Mouse (Mus musculus) stomach, embryonic 14.5 days (tissue): Measurements from ENCODE around the gene Hes3. TPM values are rescaled to one million over a fixed set of nuclear protein-coding genes. Genes with fewer than 3 reads are reported as not detected.

Experiments
- ATAC-seq: fragments of 200-750 bp; cut with Nextera tagmentation; 2 replicates; pipeline ENCODE4 v1.8.0; 2017; ENCODE audit warnings: low read depth, moderate TSS enrichment; ENCODE audit not compliant: insufficient number of reproducible peaks, insufficient read depth, low FRiP score
- H3K27ac ChIP-seq: fragments of 300-500 bp; sonication (generic); 2 replicates; pipeline ENCODE4 v1.5.1; 2014; ENCODE audit warnings: mild to moderate bottlenecking, low read length, moderate library complexity, mixed read lengths
- H3K27me3 ChIP-seq: fragments of 300-500 bp; sonication (generic); 2 replicates; pipeline ENCODE4 v1.6.1; 2014; ENCODE audit warnings: low read length, control low read depth, mixed read lengths; ENCODE audit not compliant: control insufficient read depth, insufficient read depth
- H3K36me3 ChIP-seq: fragments of 300-500 bp; sonication (generic); 2 replicates; pipeline ENCODE4 v1.6.1; 2014; ENCODE audit warnings: mild to moderate bottlenecking, control low read depth, low read length, moderate library complexity, mixed read lengths; ENCODE audit not compliant: control insufficient read depth, insufficient read depth
- H3K4me1 ChIP-seq: fragments of 300-500 bp; sonication (generic); 2 replicates; pipeline ENCODE4 v1.6.1; 2014; ENCODE audit warnings: low read length, control low read depth, mixed read lengths; ENCODE audit not compliant: control insufficient read depth, insufficient read depth
- H3K4me2 ChIP-seq: fragments of 300-500 bp; sonication (generic); replicated peaks from 2 replicates; pipeline ENCODE4 v1.6.1; 2014; ENCODE audit warnings: low read depth, low read length, control low read depth
- H3K4me3 ChIP-seq: fragments of 300-500 bp; sonication (generic); 2 replicates; pipeline ENCODE4 v1.5.1; 2014; ENCODE audit warnings: low read depth, low read length, control low read depth
- H3K9ac ChIP-seq: fragments of 300-500 bp; sonication (generic); replicated peaks from 2 replicates; pipeline ENCODE4 v1.6.1; 2014; ENCODE audit warnings: low read depth, mild to moderate bottlenecking, control low read depth, low read length, moderate library complexity, mixed read lengths
- H3K9me3 ChIP-seq: fragments of 300-500 bp; sonication (generic); 2 replicates; pipeline ENCODE4 v1.6.1; 2016; ENCODE audit warnings: low read depth, low read length, control low read depth; ENCODE audit not compliant: control insufficient read depth
- WGBS: fragments of 180-500 bp; shearing (Covaris S2); extraction: QIAGEN DNeasy Blood & Tissue Kit; methylation state at CpG from one replicate; pipeline ENCODE4 v1.1.7; 2014; 5-methylcytosine and 5-hydroxymethylcytosine counted together
- polyA plus RNA-seq: library from polyadenylated mRNA; unstranded; fragments of >200 nt; fragmentation: Nextera tagmentation; extraction: Ambion mirVana; gene quantifications from 2 replicates; pipeline ENCODE4 v1.2.1, GENCODE M21; 2014

The Hes3 gene
- polyA plus RNA-seq, 1 experiment from 2014 or later = 0.43 TPM

DNA sequence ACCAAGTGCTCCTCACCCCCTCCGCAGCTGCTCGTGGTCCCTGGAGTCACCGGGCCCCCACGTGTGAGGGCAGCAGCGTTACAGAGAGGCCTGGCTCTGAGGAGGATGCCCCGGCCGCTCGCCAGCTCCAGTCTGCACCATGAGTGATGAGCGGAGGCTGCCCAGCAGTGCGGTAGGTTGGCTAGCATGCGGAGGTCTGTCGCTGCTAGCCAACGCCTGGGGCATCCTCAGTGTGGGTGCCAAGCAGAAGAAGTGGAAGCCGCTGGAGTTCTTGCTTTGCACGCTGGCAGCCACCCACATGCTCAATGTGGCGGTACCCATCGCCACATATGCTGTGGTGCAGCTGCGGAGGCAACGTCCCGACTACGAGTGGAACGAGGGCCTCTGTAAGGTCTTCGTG lies 12.5 kb downstream of the Hes3 start:
- Histone ChIP-seq H3K9me3 (no peaks in the 10 kb centered on the region), H3K4me2 (no peak overlapping the region), H3K27me3 (peaks cover 35% of the 10 kb centered on the region), H3K4me1 (peaks cover 12% of the 10 kb centered on the region), H3K9ac (no peak overlapping the region), H3K27ac (no peak overlapping the region), H3K36me3 (no peaks in the 10 kb centered on the region), H3K4me3 (no peak overlapping the region)
- WGBS = 85% methylated on average over 23 of the region's 23 CpGs
- no peak for ATAC-seq

DNA sequence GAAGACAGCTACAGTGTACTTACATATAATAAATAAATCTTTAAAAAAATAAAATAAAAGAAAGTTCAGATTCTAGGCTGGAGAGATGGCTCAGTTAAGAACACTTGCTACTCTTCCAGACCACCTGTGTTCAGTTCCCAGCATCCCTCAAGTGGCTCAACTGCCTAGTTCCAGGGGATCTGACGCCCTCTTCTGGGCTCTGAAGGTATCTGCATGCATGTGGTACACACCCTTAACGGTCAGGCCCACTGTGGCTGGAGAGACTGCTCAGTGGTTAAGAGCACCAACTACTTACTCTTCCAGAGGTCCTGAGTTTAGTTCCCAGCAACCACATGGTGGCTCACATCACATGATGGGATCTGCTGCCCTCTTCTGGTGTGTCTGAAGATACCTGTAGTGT lies 13.5 kb downstream of the Hes3 start:
- Histone ChIP-seq H3K27ac (no peak overlapping the region), H3K36me3 (no peaks in the 10 kb centered on the region), H3K4me3 (no peak overlapping the region), H3K9me3 (no peaks in the 10 kb centered on the region), H3K27me3 (peaks cover 27% of the 10 kb centered on the region), H3K4me2 (no peak overlapping the region), H3K9ac (no peak overlapping the region), H3K4me1 (peaks cover 16% of the 10 kb centered on the region)
- 58% methylated on average over 2 of the region's 2 CpGs for WGBS
- no peak for ATAC-seq

DNA sequence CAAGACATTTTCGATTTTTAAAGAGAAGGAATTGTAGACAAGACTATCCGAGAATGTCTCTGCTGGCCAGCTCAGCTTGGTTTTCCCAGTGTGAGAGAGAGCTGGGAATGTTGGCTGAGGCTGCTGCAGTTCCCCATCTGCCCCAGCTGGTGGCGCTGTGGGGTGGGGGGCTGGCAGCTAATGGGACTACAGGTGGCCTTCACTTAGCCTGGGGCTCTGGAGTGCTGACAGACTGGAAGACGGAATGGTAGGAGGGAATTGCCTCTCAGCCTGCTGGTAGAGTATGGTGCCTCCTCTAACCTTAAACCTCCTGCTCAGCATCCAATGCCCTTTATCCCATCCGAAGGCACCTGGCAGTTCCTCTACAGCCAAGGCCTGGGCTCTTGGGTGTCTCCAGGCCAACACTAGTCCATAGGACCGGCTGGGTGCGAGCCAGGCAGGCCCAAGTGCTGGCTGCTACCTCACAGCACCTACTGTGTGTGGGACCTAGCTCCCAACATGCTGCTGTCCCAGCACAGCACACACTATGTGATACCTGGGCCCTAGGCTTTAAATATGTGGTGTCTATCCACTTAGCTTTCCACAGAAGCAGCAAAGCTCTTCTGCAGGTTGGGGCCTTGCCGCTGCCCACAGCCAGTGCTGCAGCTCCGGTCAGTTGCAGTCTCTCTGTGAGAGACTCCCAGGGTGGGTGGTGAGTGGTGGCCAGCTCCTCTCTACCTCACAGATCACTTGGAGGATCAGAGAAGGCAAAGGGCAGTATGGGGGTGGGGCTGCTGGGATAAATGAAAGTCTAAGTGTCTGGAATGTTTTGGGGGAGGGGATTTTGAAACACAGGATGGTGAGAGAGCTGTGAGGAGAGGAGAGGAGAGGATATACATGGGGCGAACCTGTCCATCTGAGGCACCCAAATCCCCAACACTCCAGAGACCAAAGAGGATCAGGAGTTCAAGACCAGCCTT lies 14.8 kb downstream of the Hes3 start:
- ATAC-seq = no peak
- Histone ChIP-seq H3K9ac (no peak overlapping the region), H3K4me1 (peaks cover 25% of the 10 kb centered on the region), H3K9me3 (no peaks in the 10 kb centered on the region), H3K27me3 (peaks cover 14% of the 10 kb centered on the region), H3K4me3 (no peak overlapping the region), H3K4me2 (no peak overlapping the region), H3K27ac (no peak overlapping the region), H3K36me3 (no peaks in the 10 kb centered on the region)
- WGBS = 57% methylated on average over 10 of the region's 10 CpGs

DNA sequence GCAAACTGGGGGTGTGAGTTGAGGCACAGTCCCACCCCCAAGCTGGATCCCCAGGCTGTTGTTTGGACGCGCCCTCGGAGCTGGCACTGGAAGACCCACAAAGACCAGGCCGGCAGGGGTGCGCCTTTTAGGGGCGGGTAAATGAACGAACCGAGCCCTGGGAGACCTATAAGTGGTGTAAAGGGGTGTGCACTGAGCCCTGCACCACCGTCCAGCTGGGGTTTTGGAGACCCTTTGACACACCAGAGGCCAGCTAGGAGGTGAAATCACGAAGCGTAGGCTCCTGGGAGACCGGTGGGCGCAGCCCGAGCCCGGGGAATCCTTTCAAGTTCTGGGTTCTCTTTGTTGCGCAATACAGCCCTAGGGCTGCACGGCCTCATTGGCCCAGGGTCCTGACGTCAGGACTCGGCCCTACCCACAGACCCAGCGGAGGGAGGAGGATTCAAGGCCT lies 16.8 kb downstream of the Hes3 start:
- WGBS = 2% methylated on average over 20 of the region's 20 CpGs
- H3K4me2 ChIP-seq = peak overlapping the region; percentile 95
- H3K9ac ChIP-seq = peak overlapping the region; percentile 57; the same call in 1 of the 2 replicates
- H3K4me3 ChIP-seq = peak overlapping the region; percentile 54
- no peaks in the 10 kb centered on the region for H3K9me3 ChIP-seq
- H3K36me3 ChIP-seq = no peaks in the 10 kb centered on the region
- peak overlapping the region; percentile 84; the same call in 1 of the 2 replicates for H3K27ac ChIP-seq
- peaks cover 30% of the 10 kb centered on the region for H3K4me1 ChIP-seq
- 0 out of 2 replicates have a peak, but pooled peaks have one; percentile 5 for ATAC-seq
- H3K27me3 ChIP-seq = 0 out of 2 replicates have a peak, but pooled peaks cover 3% of the 10 kb centered on the region

DNA sequence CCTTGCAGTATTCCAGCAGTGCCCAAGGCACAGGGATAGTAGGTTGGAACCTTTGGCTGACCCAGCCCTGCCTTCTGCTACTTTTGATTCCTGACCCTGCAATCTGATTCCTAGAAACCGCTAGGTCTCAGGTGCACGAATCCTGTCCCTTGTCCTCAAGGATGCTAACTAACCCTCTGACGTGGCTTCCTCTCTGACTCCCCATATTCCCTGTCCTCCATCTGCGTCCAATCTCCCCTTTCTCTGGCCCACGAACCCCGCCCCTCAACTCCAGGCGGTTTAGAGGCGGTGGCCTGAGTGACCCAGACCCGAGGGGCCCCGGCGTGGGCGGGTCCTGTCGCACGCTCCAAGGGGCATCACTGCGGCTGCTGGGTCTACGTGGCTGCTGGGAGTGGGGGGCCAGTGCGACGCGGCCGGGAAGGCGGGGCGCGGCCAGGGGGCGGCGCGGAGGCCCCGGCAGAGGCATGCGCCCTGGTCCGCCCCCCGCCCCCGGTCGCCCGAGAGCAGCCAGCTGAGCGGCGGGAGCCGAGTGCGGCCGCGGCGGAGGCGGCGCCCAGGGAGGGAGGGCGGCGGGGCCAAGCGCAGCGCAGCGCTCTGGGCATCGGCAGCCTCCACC lies 17.7 kb downstream of the Hes3 start, which contains the start of gene Gpr153:
Gpr153 (plus strand) TSS at position 612 of the 616 bp plus-strand sequence.
- Histone ChIP-seq H3K27me3 (0 out of 2 replicates have a peak, but pooled peaks cover 3% of the 10 kb centered on the region), H3K4me3 (peak within 1 kb of the TSS; percentile 54), H3K27ac (peak within 1 kb of the TSS; percentile 84), H3K4me2 (peak within 1 kb of the TSS; percentile 95), H3K36me3 (no peaks in the 10 kb centered on the region), H3K9me3 (no peaks in the 10 kb centered on the region), H3K9ac (peak within 1 kb of the TSS; percentile 57), H3K4me1 (peaks cover 30% of the 10 kb centered on the region)
- ATAC-seq = peak; percentile 60
- 2% methylated on average over 46 of the region's 48 CpGs for WGBS

DNA sequence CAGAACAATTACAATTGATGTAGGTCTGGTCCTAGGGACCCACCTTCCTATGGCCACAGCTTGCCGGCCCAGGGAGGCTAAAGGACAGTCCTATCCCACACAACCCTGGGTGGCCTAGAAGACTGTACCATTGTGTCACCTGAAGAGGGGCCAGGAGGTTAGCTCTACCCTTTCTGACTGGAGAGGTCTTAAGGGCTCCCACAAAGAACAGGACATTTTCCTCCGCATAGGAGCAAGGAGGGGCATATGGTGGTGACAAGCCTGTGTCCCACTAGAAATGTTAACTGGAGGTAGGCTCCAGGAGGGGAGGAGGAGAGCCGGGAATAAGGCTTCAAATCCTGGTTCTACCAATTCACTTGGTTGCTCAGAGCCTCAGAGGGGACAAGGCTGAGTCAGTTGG lies 18.3 kb downstream of the Hes3 start:
- Histone ChIP-seq H3K4me3 (no peak overlapping the region), H3K36me3 (no peaks in the 10 kb centered on the region), H3K27me3 (0 out of 2 replicates have a peak, but pooled peaks cover 3% of the 10 kb centered on the region), H3K9me3 (no peaks in the 10 kb centered on the region), H3K4me2 (peak overlapping the region; percentile 95; the same call in 1 of the 2 replicates), H3K9ac (no peak overlapping the region), H3K4me1 (peaks cover 30% of the 10 kb centered on the region), H3K27ac (peak overlapping the region; percentile 84)
- 37% methylated on average over 3 of the region's 3 CpGs for WGBS
- ATAC-seq = 0 out of 2 replicates have a peak, but pooled peaks have one; percentile 5

DNA sequence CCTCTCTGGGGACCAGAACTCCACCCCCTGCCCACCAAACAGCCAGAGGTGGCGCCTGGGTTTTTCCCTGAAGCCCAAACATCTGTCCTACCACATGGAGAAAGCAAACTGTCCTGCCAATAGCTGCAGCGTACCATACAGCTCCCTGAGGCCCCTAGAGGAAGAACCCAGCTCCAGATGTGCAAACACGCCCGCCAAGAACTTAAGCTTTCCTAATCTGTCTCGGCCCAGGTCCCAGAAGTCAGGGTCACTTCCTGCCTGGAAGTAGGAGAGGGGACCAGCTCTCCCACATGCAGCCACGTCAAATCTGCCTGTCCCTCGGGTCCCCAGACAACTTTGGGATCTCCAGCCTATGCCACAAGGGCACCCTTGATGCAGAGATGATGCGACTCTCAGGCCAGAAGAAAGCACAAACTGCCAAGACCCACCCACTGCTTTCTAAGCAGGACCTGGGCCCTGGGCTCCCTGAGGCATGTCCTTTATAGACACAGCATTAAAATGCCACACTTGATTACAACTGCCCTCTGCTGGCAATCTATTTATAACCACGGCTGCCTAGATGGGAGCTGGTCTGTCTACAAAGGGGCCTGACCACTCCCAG lies 18.9 kb downstream of the Hes3 start:
- H3K4me3 ChIP-seq = no peak overlapping the region
- H3K27ac ChIP-seq = peak overlapping the region; percentile 84
- H3K9me3 ChIP-seq = no peaks in the 10 kb centered on the region
- H3K4me1 ChIP-seq = peaks cover 30% of the 10 kb centered on the region
- H3K27me3 ChIP-seq = 0 out of 2 replicates have a peak, but pooled peaks cover 3% of the 10 kb centered on the region
- H3K4me2 ChIP-seq = no peak overlapping the region
- ATAC-seq = peak; percentile 23; the same call in 1 of the 2 replicates
- H3K9ac ChIP-seq = 0 out of 2 replicates have a peak overlapping the region, but pooled peaks have one; percentile 4
- H3K36me3 ChIP-seq = no peaks in the 10 kb centered on the region
- WGBS = 22% methylated on average over 9 of the region's 9 CpGs

DNA sequence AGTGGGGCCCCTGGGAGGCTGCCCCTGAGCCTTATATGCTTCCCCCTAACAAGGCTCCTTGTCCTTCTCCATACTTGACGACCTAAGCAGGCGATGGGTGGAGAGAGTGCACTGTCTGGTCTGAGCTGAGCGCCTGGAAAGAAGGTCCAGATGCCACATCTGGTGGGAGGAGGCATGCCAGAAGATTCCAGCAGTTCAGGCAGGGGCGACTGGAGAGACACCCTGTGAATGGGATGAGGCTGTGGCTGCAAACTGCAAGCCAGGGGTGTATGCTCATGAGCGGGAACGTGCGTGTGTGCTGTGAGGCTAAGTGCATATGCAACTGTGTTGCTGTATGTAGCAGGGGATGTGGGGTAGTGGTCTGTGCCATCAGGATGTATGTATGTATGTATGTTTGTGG lies 19.5 kb downstream of the Hes3 start:
- Histone ChIP-seq H3K36me3 (no peaks in the 10 kb centered on the region), H3K9ac (no peak overlapping the region), H3K4me1 (peaks cover 30% of the 10 kb centered on the region), H3K4me3 (no peak overlapping the region), H3K4me2 (no peak overlapping the region), H3K9me3 (no peaks in the 10 kb centered on the region), H3K27me3 (0 out of 2 replicates have a peak, but pooled peaks cover 3% of the 10 kb centered on the region), H3K27ac (peak overlapping the region; percentile 84; the same call in 1 of the 2 replicates)
- ATAC-seq = no peak
- 64% methylated on average over 7 of the region's 7 CpGs for WGBS
